Mouse (Mus musculus): ENCODE data around the gene Gm37240. TPM values are rescaled to one million over a fixed set of nuclear protein-coding genes. Genes with fewer than 3 reads are reported as not detected.

The Gm37240 gene
- total RNA-seq, 2 experiments from 2014 or later = not detected

DNA sequence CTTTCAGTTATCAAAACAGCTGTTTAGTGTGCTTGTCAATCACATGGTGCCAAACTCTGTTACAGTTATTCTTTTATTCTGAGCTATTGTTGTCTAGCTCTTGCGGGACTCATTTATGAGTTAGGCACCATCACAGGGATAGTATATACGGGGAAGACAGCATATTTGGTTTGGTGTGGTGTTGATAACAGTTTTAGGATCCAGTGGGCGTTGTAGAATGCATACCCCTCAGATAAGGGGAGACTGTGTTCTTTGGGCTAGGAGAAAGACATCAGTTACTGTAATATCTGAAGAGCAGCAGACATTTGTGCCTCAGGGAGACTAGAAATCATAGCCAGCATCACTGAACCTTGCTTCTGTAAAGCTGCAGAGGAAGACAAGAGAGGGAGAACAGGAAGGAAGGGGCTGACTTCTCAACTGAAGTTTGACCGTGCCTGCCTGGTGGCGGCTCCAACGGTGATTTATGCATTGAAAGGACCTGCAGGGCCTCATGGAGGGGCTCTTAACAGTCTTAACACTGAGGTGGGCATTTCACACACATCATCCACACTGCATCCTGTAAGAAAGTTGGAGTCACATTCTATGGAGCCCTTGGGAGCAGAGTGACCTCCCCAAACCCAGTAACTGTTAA is 713.8 kb downstream of the Gm37240 start:
- no peak for ATAC-seq (replicated peaks; ENCODE audit: poor library complexity, severe bottlenecking)

DNA sequence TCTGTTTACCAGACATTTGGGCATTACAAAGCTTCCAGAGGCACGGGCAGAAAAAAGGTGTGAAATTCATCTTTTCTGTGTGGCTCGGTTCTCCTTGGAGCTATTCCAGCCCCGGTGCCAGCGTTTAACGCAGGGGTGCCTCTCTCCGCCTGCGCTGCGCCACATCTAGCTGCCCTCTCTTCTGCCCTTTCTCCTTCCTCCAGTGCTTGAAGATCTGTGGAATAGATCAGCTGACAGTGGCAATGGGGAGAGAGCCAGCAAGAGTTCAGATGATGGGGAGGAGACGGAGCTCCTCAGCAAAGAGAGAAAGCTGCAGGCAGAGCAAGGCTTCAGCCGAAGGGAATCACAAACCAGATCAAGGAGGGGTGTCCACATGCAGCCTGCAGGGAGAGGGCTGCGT is 714.8 kb downstream of the Gm37240 start:
- 0 out of 2 replicates have a peak, but pooled peaks have one; percentile 12 for ATAC-seq (replicated peaks; ENCODE audit: poor library complexity, severe bottlenecking)

DNA sequence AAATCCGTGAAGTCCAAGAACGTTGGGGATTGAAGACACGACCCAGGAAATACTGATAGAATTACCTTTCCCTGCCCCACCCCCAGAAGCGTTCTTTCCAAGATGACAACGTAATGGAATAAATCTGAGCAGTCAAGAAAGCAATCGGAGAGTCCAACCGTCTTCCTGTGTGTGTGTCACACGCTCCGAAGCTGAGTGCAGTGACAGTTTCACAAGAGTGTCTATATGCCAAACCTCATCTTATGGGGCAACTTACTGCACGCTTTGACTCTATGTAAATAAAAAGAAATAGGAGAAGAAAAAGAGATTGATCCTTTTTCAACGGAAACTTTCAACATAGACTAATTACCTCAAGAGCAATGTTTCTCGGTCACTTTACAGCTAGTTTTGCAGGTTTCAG is 715.2 kb downstream of the Gm37240 start:
- peak; percentile 89 for ATAC-seq (replicated peaks; ENCODE audit: poor library complexity, severe bottlenecking)

DNA sequence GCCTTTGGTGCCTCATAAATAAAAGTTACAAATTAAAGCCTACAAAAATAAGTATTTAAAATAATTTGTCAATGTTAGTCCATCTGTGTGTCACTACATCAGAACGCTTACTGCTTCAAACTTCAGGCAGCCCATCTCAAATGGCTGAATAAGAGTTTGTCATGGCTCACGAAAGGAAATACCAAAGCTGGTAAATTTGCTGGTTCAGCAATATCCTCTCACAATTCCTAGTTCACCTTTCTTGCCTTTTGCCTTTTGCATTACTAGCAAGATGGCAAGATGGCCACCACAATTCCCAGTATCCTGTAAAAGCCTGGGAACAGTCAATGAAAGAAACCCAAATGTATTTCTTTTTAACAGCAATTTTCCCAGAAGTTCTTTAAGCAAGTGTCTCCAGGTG is 718.5 kb downstream of the Gm37240 start:
- ATAC-seq (replicated peaks; ENCODE audit: poor library complexity, severe bottlenecking) = no peak

DNA sequence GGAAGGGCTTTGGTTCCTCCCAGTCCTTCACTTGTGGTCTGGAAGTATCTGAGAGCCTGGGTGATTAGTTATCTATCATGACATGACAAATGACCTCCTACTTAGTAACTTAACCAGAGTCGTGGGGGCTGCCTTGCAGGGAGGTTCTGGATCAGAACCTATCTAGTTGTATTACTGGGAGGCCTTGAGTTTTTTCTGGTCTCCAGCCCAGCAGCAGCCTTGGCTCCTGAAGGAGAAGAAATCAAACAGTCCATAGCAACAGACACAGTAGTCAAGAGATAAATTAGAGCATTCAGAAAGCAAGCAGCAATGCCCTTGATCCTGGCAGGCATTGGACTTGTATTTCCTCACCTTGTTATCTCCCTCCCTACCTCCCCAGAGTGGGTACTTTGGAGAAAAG is 722.4 kb downstream of the Gm37240 start:
- ATAC-seq (replicated peaks; ENCODE audit: poor library complexity, severe bottlenecking) = no peak

DNA sequence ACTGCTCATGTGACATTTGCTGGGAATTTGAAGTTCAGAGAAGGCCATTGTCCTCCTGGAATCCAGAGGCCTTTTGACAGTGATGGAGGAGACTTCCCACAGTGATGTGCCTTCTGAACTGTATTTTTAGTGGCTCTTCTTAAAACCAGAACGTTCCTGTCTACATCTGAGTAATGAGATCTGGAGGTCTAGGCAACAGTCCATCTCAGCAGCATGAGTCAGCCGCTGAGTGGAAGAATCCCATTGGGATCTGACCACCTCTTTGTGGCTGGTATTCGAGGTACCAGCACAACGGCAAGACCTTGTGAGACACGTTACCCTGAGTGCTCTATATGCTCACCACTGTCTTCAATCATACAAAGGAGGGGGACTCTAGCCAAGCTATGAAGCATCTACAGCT is 723.9 kb downstream of the Gm37240 start:
- no peak for ATAC-seq (replicated peaks; ENCODE audit: poor library complexity, severe bottlenecking)

DNA sequence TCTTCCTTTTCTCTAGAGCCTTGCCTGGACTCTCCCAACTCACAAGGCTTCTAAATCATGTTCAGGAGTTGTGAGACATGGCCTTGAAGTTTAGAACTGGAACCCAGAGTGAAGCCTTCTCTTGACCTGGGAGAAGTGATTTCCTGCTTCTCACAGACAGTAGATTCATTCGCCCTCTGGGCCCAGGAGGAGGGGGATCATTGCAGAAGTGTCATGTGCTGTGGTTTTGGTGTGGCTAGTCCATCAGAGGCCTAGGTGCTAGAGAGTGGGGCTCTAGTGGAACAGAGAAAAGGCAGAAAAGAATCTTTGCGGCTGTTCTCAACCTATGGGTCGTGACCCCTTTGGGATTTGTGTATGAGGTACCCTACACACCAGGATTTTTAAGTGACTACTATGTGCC is 724.9 kb downstream of the Gm37240 start:
- ATAC-seq (replicated peaks; ENCODE audit: poor library complexity, severe bottlenecking) = no peak; the same call in 1 of the 2 replicates

DNA sequence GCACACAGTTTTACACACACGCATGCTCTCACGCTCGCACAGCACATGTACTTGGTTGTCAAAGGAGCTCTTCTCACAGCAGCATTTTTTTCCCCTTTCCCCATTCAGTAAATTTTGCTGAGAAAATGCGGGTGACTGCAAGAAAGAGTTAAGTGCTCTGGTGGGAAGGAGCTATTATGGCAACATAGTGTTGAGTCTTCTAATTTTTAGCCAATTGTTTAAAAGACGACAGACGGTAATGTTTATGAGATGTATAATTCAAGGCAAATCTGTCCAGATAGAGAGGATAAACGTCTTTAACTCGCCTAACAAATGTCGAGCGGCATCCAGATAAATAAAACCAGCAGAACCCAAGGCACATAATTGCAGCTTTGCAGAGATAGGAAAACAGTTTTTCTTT is 726.5 kb downstream of the Gm37240 start:
- ATAC-seq (replicated peaks; ENCODE audit: poor library complexity, severe bottlenecking) = no peak

DNA sequence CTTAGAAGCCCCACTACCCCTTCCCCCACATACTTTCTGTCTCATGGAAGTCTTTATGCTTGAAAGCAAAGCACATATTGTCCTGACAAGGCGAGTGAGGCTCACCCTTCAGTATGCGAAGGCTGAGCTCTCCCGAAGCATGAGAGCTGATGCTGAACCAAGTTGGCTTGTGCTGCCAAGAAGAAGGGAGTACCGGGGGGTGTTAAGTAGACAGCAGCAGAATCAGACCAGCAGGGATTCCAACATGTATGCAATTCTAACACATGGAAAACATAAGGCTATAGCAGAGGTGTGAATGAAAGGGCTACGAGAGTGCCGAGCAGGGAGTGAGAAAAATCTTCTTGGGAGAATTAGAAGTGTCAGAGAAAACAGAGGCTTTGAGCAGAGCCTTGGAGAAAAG is 727.7 kb downstream of the Gm37240 start:
- no peak for ATAC-seq (replicated peaks; ENCODE audit: poor library complexity, severe bottlenecking)

DNA sequence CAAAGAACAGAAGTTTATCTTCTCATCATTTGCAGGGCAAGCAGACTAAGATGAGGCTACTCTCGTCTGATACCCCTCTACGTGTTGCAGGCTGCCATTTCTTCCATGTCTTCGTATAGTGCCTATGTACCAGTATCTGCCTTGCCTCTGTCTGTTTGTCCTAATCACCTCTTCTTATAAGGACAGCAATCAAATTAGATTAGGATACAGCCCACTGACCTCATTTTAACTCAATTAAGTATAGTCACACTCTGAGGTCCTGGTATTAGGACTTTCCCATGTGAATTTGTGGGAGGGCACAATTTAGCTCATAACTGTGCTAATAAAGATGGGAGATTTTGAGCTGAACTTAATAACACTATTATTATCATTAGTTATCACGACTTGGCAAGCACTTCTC is 738.5 kb downstream of the Gm37240 start:
- no peak for ATAC-seq (replicated peaks; ENCODE audit: poor library complexity, severe bottlenecking)

DNA sequence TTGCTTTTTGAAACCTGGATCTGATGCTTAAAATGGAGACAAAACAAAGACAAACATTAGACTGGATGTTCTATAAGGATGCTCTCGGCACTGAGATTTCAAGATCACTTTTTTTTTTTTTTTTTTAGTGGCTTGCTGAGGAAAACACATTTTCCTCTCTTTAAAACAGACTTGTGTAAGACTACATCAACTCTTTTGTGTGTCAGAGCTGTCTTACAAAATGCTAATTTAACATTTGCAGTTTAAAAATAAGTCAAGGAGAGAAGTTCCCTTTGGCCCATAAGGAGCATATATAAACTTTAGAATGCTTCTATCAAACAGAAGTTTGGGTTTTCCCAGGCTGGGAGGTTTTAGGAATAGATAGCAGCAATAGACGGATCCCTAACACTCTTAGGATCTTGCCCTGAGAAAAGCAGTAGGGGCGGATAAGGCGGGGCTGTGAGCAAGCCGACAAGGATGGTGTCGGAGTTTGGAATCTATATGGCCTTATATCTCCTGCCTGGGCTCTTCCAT is 739.2 kb downstream of the Gm37240 start:
- ATAC-seq (replicated peaks; ENCODE audit: poor library complexity, severe bottlenecking) = no peak

DNA sequence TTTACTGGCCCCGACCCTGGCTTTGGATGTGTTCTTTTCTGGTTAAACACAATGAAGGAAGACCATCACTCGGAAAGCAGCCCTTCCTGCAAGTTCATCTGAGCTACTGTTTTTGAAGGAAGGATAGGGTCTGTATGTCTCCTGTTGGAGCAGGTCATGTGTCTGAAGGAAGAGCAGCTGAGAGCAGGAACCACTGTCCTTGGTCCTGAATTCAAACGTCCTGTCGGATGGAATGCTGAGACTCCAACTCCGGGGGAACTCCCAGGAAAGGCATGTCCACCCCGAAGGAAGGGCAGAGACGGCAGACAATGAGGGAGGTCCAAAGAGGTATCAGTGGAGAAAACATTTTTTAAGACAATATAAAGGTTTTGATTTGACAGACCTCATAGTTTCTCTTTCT is 741.8 kb downstream of the Gm37240 start:
- ATAC-seq (replicated peaks; ENCODE audit: poor library complexity, severe bottlenecking) = no peak

DNA sequence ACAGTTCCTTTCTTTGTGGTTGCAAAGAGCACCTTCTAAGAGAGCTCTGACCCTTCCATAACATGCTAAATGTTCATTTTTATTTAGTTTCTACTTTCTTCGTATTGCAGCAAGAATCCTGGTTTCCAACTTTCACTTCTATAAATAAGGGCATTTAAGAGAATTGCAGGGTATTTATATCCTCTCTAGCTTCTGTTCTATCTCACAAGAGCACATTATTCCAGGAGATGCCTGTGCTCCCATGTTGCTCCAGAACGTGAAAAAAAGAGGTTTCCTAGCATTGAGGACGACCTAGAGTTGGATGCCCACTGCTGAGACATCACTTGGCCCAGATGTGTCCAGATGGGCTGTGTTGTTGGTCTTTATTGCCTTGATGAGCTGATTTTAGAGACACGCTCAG is 742.2 kb downstream of the Gm37240 start:
- ATAC-seq (replicated peaks; ENCODE audit: poor library complexity, severe bottlenecking) = no peak

DNA sequence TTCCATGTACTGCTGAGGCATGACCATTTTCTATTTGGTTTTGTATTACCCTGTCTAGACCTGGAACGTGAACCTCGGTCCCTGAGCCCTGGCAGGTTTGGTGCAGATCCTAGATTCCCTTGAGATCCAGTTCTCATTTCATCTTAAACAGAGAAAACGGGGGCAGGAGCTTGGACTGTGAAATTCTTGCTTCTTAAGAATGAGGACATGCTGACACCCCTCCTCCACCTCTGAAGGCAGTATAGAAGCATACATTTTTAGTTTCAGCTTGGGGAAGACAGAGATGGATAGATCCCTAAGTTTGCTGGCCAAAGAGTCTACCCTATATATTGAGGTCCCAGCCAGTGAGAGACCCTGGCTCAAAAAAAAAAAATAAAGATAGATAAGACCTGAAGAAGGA is 742.9 kb downstream of the Gm37240 start:
- ATAC-seq (replicated peaks; ENCODE audit: poor library complexity, severe bottlenecking) = no peak

DNA sequence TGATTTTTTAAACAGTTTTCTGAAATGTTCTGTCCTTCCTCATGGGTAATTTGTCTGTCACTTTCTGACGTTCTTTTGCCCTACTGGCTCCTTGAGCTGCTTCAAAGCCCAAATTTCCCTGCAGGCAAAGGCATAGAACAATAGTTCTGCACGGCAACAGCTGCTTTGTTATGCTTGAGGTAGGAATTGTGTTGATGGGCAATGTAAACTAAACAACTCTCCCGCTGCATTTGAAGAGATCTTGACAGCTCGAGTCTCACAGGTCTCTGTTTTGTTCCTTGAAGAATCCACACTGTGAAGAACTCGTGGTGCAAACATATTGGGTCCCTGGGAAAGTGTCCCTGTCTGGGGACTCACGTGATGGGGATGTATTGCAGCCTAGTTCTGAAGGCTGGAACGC is 746.8 kb downstream of the Gm37240 start:
- no peak for ATAC-seq (replicated peaks; ENCODE audit: poor library complexity, severe bottlenecking)

DNA sequence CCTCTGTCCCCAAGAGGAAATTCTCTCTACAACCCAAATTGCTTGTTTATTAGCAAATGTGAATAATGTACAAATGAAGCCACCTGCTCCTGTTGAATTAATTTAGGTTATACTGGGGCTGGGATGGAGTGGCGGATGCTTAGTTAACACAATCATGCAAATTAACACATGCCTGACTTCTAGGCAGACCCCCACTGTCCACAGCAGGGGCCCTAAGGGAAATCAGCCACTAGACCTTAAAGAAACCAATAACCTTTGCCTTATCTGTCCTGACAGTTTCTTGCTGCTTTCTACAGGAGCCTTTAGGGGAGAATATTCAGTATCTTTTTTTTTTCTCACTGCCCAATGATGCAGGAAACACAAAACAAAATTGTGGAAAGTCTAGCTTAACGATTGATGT is 748.9 kb downstream of the Gm37240 start:
- ATAC-seq (replicated peaks; ENCODE audit: poor library complexity, severe bottlenecking) = no peak

DNA sequence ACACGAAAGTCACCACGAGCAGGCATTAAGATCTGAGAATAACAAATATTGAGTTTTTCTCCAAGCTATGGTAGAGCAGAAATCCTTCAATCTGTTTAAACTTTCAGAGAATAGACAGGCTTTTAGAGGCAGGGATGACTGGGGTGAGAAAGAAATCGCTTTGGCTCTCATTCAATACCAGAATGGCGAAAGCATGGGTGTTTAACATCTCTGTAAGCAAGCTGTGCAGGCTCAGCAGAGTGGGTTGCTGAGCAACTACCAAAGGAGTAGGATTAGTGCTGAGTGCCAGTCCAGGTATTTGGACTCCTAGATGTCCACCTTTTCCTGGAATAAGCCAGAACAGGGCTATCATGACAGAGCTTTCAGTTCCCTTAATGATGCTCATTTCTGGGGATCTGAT is 753.8 kb downstream of the Gm37240 start:
- no peak for ATAC-seq (replicated peaks; ENCODE audit: poor library complexity, severe bottlenecking)

DNA sequence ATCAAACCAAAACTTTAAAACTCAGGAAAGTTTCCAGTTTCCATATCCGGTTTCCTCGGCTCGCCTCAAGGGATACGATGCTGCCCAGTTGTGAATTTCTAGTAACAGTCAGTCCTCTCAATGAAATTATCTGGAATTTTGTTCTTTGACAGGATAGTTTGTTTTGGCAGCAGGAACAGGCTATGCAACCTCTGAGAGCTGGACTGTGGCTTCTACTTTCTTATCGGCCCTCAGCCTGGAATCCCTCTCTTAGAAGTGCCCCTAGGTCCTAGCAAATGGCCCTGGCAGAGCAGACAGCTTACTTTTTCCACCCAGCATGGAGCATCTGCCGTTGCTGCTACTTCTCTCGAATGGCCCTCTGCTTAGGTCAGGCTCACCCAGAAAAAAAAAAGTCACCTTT is 755.4 kb downstream of the Gm37240 start:
- no peak for ATAC-seq (replicated peaks; ENCODE audit: poor library complexity, severe bottlenecking)

DNA sequence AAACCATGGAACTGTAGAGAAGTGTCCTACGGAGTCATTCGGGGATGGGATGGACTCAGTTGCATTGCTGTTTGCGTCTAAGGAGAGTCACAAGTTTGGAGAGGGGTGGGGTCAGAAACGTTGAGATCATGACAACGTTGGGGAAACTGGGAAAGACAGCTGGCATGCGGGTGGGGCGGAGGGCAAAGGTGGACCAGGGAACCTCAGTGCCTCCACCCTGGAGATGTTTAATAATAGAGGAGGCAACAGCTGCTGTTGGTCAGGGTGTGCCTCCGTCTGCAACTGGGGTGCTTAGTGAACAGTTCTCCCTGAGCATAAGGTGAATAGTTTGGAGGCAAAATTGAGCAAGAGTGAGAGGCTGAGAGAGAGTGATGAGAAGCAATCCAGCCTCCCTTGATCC is 758.8 kb downstream of the Gm37240 start:
- ATAC-seq (replicated peaks; ENCODE audit: poor library complexity, severe bottlenecking) = no peak

DNA sequence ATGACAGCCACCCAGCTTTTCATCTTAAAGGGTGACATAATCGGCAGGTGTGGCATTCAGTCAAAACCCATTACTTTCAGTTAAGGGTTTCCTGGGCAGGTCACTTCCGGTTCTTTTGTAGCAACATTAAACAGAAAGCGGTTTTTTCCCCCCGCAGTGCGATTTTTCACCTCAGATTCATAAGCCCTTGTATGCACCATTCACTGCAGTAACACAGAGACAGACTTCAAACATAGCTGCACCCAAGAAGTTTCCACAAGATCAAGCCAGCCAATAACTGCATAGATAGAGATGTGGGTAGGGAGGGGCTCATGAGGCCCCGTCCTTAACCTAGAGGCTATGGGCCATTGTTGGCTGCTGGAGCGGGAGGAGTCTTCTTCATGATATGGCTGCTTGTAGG is 760.3 kb downstream of the Gm37240 start:
- ATAC-seq (replicated peaks; ENCODE audit: poor library complexity, severe bottlenecking) = peak; percentile 46

DNA sequence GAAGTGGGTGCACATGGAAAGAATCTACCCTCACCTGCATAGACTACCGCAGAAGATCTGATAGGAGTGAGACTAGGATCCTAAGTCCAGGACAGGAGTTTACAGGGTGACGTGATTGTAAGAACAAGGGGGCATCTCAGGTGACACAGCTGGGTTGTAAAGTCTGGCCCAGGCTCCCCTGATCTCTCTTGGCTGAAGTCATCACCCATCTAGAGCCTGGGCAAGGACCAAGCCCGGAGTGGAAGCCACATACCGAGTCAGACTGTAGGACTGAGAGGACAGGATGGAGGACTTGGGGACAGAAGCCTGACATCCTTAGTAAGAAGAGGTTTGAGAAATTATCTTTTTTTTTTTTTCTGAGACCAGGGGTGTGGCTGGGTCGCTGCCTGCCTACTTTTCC is 761.8 kb downstream of the Gm37240 start:
- no peak for ATAC-seq (replicated peaks; ENCODE audit: poor library complexity, severe bottlenecking)

DNA sequence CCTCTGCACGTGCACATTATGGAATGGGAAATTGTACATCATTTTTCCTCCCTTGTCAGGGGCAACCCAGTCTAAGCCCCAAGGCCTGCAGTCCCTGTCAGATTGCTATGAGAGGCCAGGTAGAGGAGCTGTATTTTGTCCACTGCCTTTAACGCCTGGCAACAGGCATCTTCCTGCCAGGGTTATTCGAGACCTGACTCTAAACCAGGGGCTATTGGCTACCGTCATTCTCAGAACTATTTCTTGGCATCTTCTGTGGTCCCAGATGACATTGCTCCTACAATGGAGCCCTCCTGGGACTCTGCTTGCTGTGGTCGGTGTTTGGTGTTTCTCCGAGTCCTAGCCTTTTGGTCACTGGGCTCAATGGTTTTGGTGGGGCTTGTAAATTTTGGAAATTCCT is 762.4 kb downstream of the Gm37240 start:
- ATAC-seq (replicated peaks; ENCODE audit: poor library complexity, severe bottlenecking) = no peak

DNA sequence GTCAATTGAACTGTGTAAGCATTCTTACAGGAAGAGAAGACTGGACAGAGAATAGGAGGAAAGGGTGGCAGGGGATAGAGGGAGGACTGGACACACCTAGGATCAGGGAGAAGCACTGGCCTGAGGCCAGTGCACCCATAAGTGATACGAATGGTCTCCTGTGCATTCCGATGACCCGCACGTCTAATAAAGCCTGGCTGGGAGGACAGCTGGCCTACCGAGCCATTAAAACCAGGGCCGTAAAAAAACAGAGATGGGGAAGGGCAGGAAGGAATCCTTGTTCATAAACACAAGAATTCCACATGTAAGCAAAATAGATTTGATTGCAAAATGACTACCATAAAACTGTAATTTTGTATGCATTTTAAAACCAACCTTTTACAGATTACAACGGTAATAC is 762.9 kb downstream of the Gm37240 start:
- no peak for ATAC-seq (replicated peaks; ENCODE audit: poor library complexity, severe bottlenecking)
